In genomic region chr10:127725136-127725535, GRCm38 (mm10) we compare ENCODE assay signal across 17 mouse cellular contexts. TPM values are rescaled to one million over a fixed set of nuclear protein-coding genes. Genes with fewer than 3 reads are reported as not detected.
"Had no signal": no experiment of that assay in that cellular context is flagged by ENCODE, and none has a peak within 500 bp of the region (broad histone marks: within the 10 kb centered on the region; RNA-seq: fewer than 3 reads in every experiment).

No protein-coding gene starts in this region.

- H3K27me3 ChIP-seq: hindbrain, embryonic 15.5 days had no signal

- DNase-seq: kidney, adult 8-10 months; kidney, postnatal 36 days; lung, embryonic 14.5 days; lung, postnatal 10 days; lung, postnatal 4 days; right cerebral cortex, postnatal 14 days; thymus, adult 2 months; thymus, postnatal 36 days had no signal

- ATAC-seq: inflammation-experienced regulatory T-cells, adult 6 months; intestine, postnatal 0 days; midbrain, embryonic 16.5 days had no signal

- H3K4me2 ChIP-seq: hindbrain, embryonic 15.5 days; lung, embryonic 14.5 days; midbrain, embryonic 12.5 days had no signal

- H3K9ac ChIP-seq: hindbrain, embryonic 15.5 days; lung, embryonic 14.5 days; midbrain, embryonic 12.5 days had no signal

- H3K9me3 ChIP-seq: hindbrain, embryonic 15.5 days; megakaryocyte, embryonic 14.5 days; midbrain, embryonic 12.5 days had no signal

- H3K4me3 ChIP-seq: hindbrain, embryonic 15.5 days; layer of hippocampus, adult 2 months; megakaryocyte, embryonic 14.5 days; midbrain, embryonic 12.5 days had no signal

- H3K27ac ChIP-seq: hindbrain, embryonic 15.5 days; kidney, postnatal 0 days; layer of hippocampus, adult 2 months; midbrain, embryonic 12.5 days had no signal

- H3K36me3 ChIP-seq: hindbrain, embryonic 15.5 days; midbrain, embryonic 12.5 days had no signal

RNA-seq across cellular contexts. Expression of gene Tac2, which starts 0.9 kb away (rescaled TPM):
- polyA plus RNA-seq: inflammation-experienced regulatory T-cells, adult 6 months; intestine, postnatal 0 days; lung, embryonic 14.5 days; midbrain, embryonic 12.5 days had no signal

RNA-seq across cellular contexts. Expression of gene Myo1a, which starts 20.2 kb away (rescaled TPM):
- polyA plus RNA-seq: inflammation-experienced regulatory T-cells, adult 6 months had no signal

RNA-seq across cellular contexts. Expression of gene Rdh1, which starts 34.4 kb away (rescaled TPM):
- polyA plus RNA-seq: midbrain, embryonic 16.5 days; neural tube, embryonic 14.5 days had no signal
